Mouse (Mus musculus) hindbrain, embryonic 16.5 days (tissue): ENCODE measurements around the gene Asb8. TPM values are rescaled to one million over a fixed set of nuclear protein-coding genes. Genes with fewer than 3 reads are reported as not detected.

ENCODE experiments used
- ATAC-seq: fragments of 200-750 bp; cut with Nextera tagmentation; 2 replicates; pipeline ENCODE4 v1.8.0; 2017; ENCODE audit warnings: moderate TSS enrichment, moderate library complexity
- H3K27ac ChIP-seq: fragments of 300-500 bp; sonication (generic); 2 replicates; pipeline ENCODE4 v1.5.1; 2014; ENCODE audit warnings: low read depth, mild to moderate bottlenecking, control low read depth, low read length, moderate library complexity
- H3K27me3 ChIP-seq: fragments of 300-500 bp; sonication (generic); replicated peaks from 2 replicates; pipeline ENCODE4 v1.6.1; 2014; ENCODE audit warnings: low read length; ENCODE audit not compliant: control insufficient read depth, insufficient read depth
- H3K36me3 ChIP-seq: fragments of 300-500 bp; sonication (generic); 2 replicates; pipeline ENCODE4 v1.6.1; 2014; ENCODE audit warnings: mild to moderate bottlenecking, low read length, moderate library complexity, mixed read lengths; ENCODE audit not compliant: control insufficient read depth, insufficient read depth
- H3K4me1 ChIP-seq: fragments of 300-500 bp; sonication (generic); 2 replicates; pipeline ENCODE4 v1.6.1; 2014; ENCODE audit warnings: low read depth, low read length; ENCODE audit not compliant: control insufficient read depth, insufficient read depth
- H3K4me2 ChIP-seq: fragments of 300-500 bp; sonication (generic); 2 replicates; pipeline ENCODE4 v1.6.1; 2014; ENCODE audit warnings: mild to moderate bottlenecking, low read length, control low read depth, moderate library complexity
- H3K4me3 ChIP-seq: fragments of 300-500 bp; sonication (generic); 2 replicates; pipeline ENCODE4 v1.5.1; 2014; ENCODE audit warnings: mild to moderate bottlenecking, low read length, control low read depth, moderate library complexity
- H3K9ac ChIP-seq: fragments of 300-500 bp; sonication (generic); 2 replicates; pipeline ENCODE4 v1.6.1; 2014; ENCODE audit warnings: low read depth, mild to moderate bottlenecking, control low read depth, low read length, moderate library complexity
- H3K9me3 ChIP-seq: fragments of 300-500 bp; sonication (generic); 2 replicates; pipeline ENCODE4 v1.6.1; 2014; ENCODE audit warnings: mild to moderate bottlenecking, low read length, moderate library complexity; ENCODE audit not compliant: control insufficient read depth
- WGBS: fragments of 180-500 bp; shearing (Covaris S2); extraction: QIAGEN DNeasy Blood & Tissue Kit; methylation state at CpG from one replicate; pipeline ENCODE4 v1.1.7; 2014; 5-methylcytosine and 5-hydroxymethylcytosine counted together
- polyA plus RNA-seq: library from polyadenylated mRNA; unstranded; fragments of >200 nt; fragmentation: Nextera tagmentation; extraction: Ambion mirVana; gene quantifications from 2 replicates; pipeline ENCODE4 v1.2.1, GENCODE M21; 2015

Gene Asb8
- polyA plus RNA-seq, 1 experiment from 2014 or later = 61.0 TPM

DNA sequence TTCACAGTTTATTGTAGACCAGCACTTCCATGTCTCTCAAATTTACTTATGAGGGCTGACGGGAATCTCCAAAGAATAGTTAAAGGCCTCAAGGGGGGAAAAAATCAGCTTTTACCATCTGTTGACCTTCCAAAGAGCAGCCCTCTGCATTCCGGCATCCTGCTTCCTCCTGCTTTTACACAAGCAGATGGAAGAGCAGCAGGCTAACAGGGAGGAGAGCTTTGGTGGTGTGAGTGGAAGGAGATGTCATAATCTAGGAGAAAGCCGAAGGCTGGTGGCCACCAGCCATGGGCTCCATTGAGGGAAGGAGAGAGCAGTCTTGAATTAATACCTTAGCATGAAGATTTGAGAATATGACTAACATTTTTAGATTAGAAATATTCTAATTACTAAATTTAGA is 17.1 kb downstream of the Asb8 start:
- H3K36me3 ChIP-seq = no peaks in the 10 kb centered on the region

DNA sequence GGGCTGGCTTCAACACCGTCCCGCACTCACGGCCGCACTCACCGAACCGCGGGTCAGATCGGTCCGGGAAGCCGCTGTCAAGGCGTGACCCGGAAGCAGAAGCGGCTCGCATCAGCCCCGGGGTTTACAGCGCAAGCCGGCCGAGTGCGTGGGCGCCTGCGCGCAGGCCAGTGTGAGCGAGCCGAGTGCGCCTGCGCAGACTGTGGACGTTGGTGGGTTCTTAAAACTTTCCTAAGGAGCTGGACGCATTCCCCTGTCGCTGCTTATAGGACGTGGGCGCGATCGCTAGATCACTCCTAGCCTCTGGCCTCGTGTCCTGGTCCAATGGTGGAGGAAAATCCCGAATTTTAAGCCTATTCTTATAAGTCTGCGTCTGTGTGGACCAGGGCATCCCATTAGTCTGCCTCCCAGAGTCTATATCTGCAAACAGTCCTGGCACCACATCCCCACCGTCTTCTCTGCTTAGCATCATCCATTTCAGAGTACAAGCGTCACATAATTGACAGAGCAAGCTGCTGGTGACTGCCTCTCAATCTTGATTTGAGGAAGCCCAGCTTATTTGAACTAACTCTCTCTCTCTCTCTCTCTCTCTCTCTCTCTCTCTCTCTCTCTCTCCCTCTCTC is 19.8 kb downstream of the Asb8 start:
- Histone ChIP-seq H3K9ac (peak overlapping the region; percentile 100), H3K4me2 (peak overlapping the region; percentile 71), H3K4me3 (peak overlapping the region; percentile 98), H3K4me1 (peaks cover 12% of the 10 kb centered on the region), H3K9me3 (no peaks in the 10 kb centered on the region), H3K36me3 (peaks cover 11% of the 10 kb centered on the region), H3K27me3 (no peaks in the 10 kb centered on the region), H3K27ac (peak overlapping the region; percentile 82)
- ATAC-seq = peak; percentile 99
- WGBS = 1% methylated on average over 38 of the region's 38 CpGs

More for the DNA sequence above, 17.1 kb downstream of the Asb8 start:
- H3K4me1 ChIP-seq = peaks cover 12% of the 10 kb centered on the region
- H3K4me2 ChIP-seq = no peak overlapping the region
- H3K9ac ChIP-seq = no peak overlapping the region
- no peaks in the 10 kb centered on the region for H3K9me3 ChIP-seq
- H3K4me3 ChIP-seq = no peak overlapping the region
- H3K27ac ChIP-seq = no peak overlapping the region
- WGBS = 75% methylated on average over 3 of the region's 3 CpGs
- H3K27me3 ChIP-seq = no peaks in the 10 kb centered on the region
- ATAC-seq = no peak

DNA sequence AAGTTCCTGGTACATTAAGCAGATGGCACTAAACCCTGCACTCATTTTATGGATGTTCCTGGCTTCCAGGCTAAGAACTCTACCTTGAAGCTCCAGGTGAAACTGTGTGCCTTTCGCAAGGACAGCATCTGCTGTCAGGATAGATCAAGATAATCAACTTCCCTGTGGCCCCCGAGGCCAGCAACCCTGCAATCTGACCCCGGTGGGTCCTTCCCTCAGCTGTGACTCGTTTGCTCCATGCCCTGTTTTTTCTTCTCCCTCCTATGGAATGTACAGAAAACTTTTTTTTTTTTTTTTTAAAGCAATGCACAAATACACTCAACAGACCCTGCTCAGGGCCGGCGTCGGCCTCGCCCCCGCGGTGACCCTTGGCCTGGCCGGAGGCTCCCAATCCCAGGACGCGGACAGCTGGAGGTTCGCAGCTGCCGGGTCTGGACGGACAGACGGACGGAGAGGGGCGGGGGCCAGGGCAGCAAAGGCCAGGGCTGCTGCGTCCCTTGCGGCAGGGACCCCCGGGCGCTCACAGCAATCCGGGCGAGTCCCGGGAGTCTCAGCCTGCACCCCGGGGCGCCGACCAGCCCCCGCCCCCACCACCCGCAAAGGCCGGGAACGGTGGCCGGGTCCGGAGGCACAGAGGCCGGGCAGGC is 20.4 kb downstream of the Asb8 start:
- Histone ChIP-seq H3K36me3 (peaks cover 16% of the 10 kb centered on the region), H3K4me1 (peaks cover 12% of the 10 kb centered on the region), H3K4me3 (peak overlapping the region; percentile 98), H3K27ac (peak overlapping the region; percentile 82), H3K4me2 (peak overlapping the region; percentile 71), H3K9me3 (no peaks in the 10 kb centered on the region), H3K27me3 (no peaks in the 10 kb centered on the region), H3K9ac (peak overlapping the region; percentile 100)
- WGBS = 2% methylated on average over 33 of the region's 36 CpGs
- ATAC-seq = peak; percentile 37

DNA sequence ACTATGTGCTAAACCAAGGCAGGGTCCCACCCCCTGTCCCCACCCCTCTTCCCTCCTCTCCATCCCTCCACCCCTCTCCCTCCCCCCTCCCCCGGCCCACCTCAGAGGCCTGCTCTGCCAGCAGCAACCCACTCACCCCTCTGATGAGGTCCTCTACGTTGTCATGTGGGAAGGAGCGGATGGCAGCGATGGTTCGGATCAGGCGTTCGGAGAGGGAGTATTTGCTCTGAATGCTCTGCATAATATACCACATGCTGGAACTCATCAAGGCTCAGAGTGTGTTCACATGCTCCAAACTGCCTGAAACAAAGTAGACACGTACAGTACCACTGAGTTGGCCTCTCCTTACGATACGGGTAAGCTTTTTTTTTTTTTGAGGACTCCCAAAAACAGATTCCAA is 22.9 kb downstream of the Asb8 start:
- ATAC-seq = no peak
- peaks cover 18% of the 10 kb centered on the region for H3K36me3 ChIP-seq
- H3K27ac ChIP-seq = no peak overlapping the region
- 80% methylated on average over 10 of the region's 10 CpGs for WGBS
- H3K4me1 ChIP-seq = peaks cover 12% of the 10 kb centered on the region
- no peaks in the 10 kb centered on the region for H3K9me3 ChIP-seq
- no peak overlapping the region for H3K4me2 ChIP-seq
- H3K27me3 ChIP-seq = no peaks in the 10 kb centered on the region
- H3K4me3 ChIP-seq = no peak overlapping the region
- no peak overlapping the region for H3K9ac ChIP-seq

DNA sequence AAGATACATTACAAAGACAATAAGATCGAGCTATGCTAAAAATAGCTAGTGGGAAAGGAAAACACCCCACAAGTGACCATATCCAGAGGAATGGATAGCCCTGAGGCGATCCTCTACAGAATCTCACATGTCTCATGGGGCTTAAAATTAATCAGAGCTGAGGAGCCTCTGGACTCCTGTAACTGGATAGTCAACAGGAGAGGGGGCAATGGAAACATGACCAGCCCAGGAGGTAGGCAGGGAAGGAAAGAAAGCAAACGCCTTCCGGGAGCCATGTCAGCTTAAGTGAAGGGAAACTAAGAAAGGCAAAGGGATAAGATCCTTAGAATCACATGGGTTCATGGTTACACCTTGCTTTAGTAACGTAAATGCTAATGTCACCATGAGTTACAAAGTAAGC is 24.6 kb downstream of the Asb8 start:
- H3K27me3 ChIP-seq = no peaks in the 10 kb centered on the region
- H3K4me2 ChIP-seq = no peak overlapping the region
- H3K9ac ChIP-seq = no peak overlapping the region
- no peak overlapping the region for H3K4me3 ChIP-seq
- H3K36me3 ChIP-seq = peaks cover 31% of the 10 kb centered on the region
- no peak overlapping the region for H3K27ac ChIP-seq
- WGBS = 97% methylated on average over 5 of the region's 5 CpGs
- ATAC-seq = no peak
- peaks cover 9% of the 10 kb centered on the region for H3K4me1 ChIP-seq
- no peaks in the 10 kb centered on the region for H3K9me3 ChIP-seq

DNA sequence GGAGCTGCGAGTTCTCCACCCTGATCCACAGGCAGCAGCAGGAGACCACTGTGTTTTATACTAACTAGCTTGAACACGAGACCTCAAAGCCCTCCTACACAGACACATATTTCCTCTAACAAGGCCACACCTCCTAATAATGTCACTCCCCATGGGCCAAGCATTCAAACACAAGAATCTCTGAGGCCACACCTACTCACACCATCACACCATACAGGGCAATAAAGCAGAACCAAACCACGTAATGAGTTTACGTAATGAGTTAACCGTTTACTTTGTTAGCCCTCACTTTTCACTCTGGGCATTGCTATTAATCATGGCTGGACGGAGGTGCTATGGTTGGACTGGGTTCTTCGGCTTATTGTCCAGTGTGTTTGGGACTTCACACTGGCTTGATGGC is 25.7 kb downstream of the Asb8 start:
- ATAC-seq = no peak
- no peaks in the 10 kb centered on the region for H3K27me3 ChIP-seq
- no peak overlapping the region for H3K9ac ChIP-seq
- no peaks in the 10 kb centered on the region for H3K9me3 ChIP-seq
- H3K27ac ChIP-seq = no peak overlapping the region
- H3K36me3 ChIP-seq = peaks cover 37% of the 10 kb centered on the region
- no peak overlapping the region for H3K4me3 ChIP-seq
- no peak overlapping the region for H3K4me2 ChIP-seq
- H3K4me1 ChIP-seq = peaks cover 7% of the 10 kb centered on the region
- WGBS = 79% methylated on average over 7 of the region's 7 CpGs

DNA sequence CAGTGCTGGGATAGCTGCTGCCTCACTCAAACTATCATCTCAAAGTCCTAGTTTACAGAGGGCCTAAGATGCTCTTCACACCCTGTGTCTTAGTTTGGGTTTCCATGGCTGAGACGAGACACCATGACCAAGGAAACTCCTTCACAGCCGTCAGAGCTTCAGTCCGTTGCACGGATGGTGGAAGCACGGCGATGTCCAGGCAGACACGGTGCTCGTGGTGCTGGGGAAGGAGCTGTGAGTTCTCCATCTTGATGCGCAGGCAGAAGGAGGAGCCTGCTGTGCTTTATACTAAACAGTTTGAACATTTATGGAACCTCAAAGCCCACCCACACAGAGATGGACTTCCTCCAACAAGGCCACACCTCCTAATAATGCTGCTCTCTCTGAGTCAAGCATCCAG is 28.6 kb downstream of the Asb8 start:
- H3K9me3 ChIP-seq = no peaks in the 10 kb centered on the region
- H3K4me2 ChIP-seq = no peak overlapping the region
- no peaks in the 10 kb centered on the region; the same call in 1 of the 2 replicates for H3K4me1 ChIP-seq
- no peak for ATAC-seq
- H3K4me3 ChIP-seq = no peak overlapping the region
- H3K27ac ChIP-seq = no peak overlapping the region
- no peaks in the 10 kb centered on the region for H3K27me3 ChIP-seq
- no peak overlapping the region for H3K9ac ChIP-seq
- H3K36me3 ChIP-seq = peaks cover 37% of the 10 kb centered on the region
- 93% methylated on average over 9 of the region's 9 CpGs for WGBS

DNA sequence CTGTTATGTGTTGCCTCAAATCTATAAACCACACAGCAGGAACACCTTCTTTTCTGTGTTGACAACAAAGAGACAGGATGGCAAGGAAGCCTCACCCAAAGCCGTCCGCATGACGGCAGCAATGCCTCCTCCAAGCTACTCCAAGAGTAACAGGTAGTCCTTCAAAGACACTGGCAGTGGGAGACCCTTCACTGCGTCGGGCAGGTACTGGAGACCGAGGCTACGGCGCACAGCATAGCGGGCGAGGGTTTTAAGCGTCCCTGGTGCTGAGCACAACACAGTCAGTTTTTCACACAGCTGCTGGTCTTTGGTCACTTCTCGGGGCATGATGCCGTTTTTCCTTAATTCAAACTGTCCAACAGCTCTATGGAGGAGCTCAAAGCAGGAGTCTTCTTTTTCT is 29.8 kb downstream of the Asb8 start:
- no peak for ATAC-seq
- Histone ChIP-seq H3K9ac (no peak overlapping the region), H3K9me3 (no peaks in the 10 kb centered on the region), H3K4me2 (no peak overlapping the region), H3K4me1 (no peaks in the 10 kb centered on the region; the same call in 1 of the 2 replicates), H3K27ac (no peak overlapping the region; the same call in 1 of the 2 replicates), H3K27me3 (no peaks in the 10 kb centered on the region), H3K4me3 (no peak overlapping the region), H3K36me3 (peaks cover 37% of the 10 kb centered on the region)
- 94% methylated on average over 13 of the region's 13 CpGs for WGBS

DNA sequence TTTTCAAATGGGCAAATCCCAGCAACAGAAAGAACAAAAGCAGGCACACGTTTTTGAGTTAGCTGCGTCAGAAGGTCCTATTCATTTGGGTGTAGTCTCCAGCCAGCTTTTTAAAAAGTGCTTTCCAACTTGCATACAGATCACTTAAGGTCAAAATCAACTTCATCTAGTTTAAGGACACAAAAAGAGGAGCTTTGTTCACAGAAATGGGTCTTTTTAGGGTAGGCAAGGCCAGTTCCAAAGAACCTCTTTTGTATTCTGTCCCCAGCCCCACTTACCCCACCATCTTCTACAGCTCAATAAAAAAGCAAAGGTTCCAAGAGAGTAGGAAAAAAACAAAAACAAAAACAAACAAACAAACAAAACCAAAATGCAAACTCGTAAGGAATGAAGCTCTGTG is 30.8 kb downstream of the Asb8 start:
- Histone ChIP-seq H3K4me3 (no peak overlapping the region), H3K36me3 (peaks cover 36% of the 10 kb centered on the region), H3K4me2 (no peak overlapping the region), H3K9me3 (no peaks in the 10 kb centered on the region), H3K27ac (peak overlapping the region; percentile 61; the same call in 1 of the 2 replicates), H3K4me1 (no peaks in the 10 kb centered on the region; the same call in 1 of the 2 replicates), H3K27me3 (no peaks in the 10 kb centered on the region), H3K9ac (no peak overlapping the region)
- peak; percentile 76 for ATAC-seq
- 71% methylated on average over 3 of the region's 3 CpGs for WGBS
